Mouse (Mus musculus) spleen, adult 2 months (tissue): ENCODE results near the gene Sec31a.

Source experiments
- CTCF ChIP-seq: fragments of 200-500 bp; IDR thresholded peaks from 2 replicates; pipeline ENCODE4 v1.5.1; 2011; ENCODE audit warnings: mild to moderate bottlenecking, inconsistent platforms; ENCODE audit not compliant: insufficient read depth, insufficient read length, insufficient replicate concordance; ENCODE audit errors: extremely low read depth
- POLR2A ChIP-seq: fragments of 200-500 bp; IDR thresholded peaks from 2 replicates; pipeline ENCODE4 v1.6.1; 2011; ENCODE audit warnings: low read depth, low read length, inconsistent platforms

DNA sequence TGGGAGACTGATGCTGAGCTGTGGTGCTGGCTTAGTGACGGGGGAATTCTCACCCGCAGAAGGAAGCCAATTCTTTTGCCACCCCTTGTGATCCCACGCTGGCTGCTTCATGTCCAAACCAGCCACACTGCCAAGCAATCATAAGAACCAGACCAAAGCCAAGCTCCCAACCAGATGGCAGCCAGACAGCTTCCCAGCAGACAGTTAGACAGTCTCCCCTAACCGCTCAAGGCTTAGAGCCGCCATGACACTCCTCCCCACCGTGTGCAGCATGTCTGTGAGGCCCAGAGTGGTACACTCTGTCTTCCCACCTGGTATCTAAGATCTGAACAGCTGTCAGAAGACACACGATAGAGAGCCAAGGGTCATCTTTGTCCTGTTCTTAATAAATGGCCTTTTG lies 98.2 kb downstream of the Sec31a start:
- no peak for TF ChIP-seq CTCF
- no peak for TF ChIP-seq POLR2A
